Mouse (Mus musculus) thymus, adult 2 months (tissue): Measurements from ENCODE around the gene Cyp4f13.

Experiments
- CTCF ChIP-seq: fragments of 200-500 bp; IDR thresholded peaks from 2 replicates; pipeline ENCODE4 v1.5.1; 2012; ENCODE audit warnings: mild to moderate bottlenecking, control low read depth, low read length, moderate library complexity, borderline replicate concordance; ENCODE audit not compliant: control insufficient read depth, poor library complexity, insufficient read depth; ENCODE audit errors: extremely low read depth
- POLR2A ChIP-seq: fragments of 200-500 bp; IDR thresholded peaks from 2 replicates; pipeline ENCODE4 v1.6.1; 2012; ENCODE audit warnings: mild to moderate bottlenecking, low read length, control low read depth, moderate library complexity; ENCODE audit not compliant: control insufficient read depth, poor library complexity, insufficient read depth; ENCODE audit errors: extremely low read depth

GRCm38 (mm10) chr17:32981361-32981760 lies 34.2 kb upstream of the Cyp4f13 start:
- TF ChIP-seq CTCF (no peak), POLR2A (no peak)
